Mouse (Mus musculus) v-Abl transformed pro-B cells (cell line): ENCODE results near the gene Ubp1.
"Not testable (repeated sequence)": the region's sequence is repeated elsewhere in the genome, so short reads cannot be mapped to it uniquely, and the experiment has no call there.

Experiments
- in situ Hi-C, 2 experiments: fragments of 400-800 bp; cut with MboI; formaldehyde crosslinking; loops; one replicate each; pipeline ENCODE4 v1.15.1; 2025; ENCODE audit not compliant: unreplicated experiment in 2 of 2

Ubp1 gene

GRCm38 (mm10) chr9:113930534-113931374, at the start of gene Ubp1:
Gene Ubp1 (plus strand): TSS chr9:113930934.
- in situ Hi-C loops: no loop called here

- in situ Hi-C loops: no loop called here
These were observed 35.8 kb upstream of the Ubp1 start for GRCm38 (mm10) chr9:113894903-113895302.

GRCm38 (mm10) chr9:113903136-113903535, 27.6 kb upstream of the Ubp1 start:
- in situ Hi-C loops: no loop called here

- in situ Hi-C loops: not testable (repeated sequence)
These were observed 26.4 kb upstream of the Ubp1 start for GRCm38 (mm10) chr9:113904315-113904714.

GRCm38 (mm10) chr9:113915789-113916188, 14.9 kb upstream of the Ubp1 start:
- in situ Hi-C loops: no loop called here

- in situ Hi-C loops: no loop called here
These were observed 8.1 kb upstream of the Ubp1 start for GRCm38 (mm10) chr9:113922677-113923076.

GRCm38 (mm10) chr9:113924883-113925282, 5.9 kb upstream of the Ubp1 start:
- in situ Hi-C loops: no loop called here

- in situ Hi-C loops: no loop called here
These were observed 2.1 kb upstream of the Ubp1 start for GRCm38 (mm10) chr9:113928591-113928990.

GRCm38 (mm10) chr9:113929676-113930075, 1.1 kb upstream of the Ubp1 start:
- in situ Hi-C loops: no loop called here

- in situ Hi-C loops: no loop called here
These were observed 803 bp downstream of the Ubp1 start for GRCm38 (mm10) chr9:113931375-113932099.

- in situ Hi-C loops: no loop called here
These were observed 1.4 kb downstream of the Ubp1 start for GRCm38 (mm10) chr9:113932100-113932470.

- in situ Hi-C loops: no loop called here
These were observed 1.8 kb downstream of the Ubp1 start for GRCm38 (mm10) chr9:113932501-113932900.

GRCm38 (mm10) chr9:113935638-113936037, 4.9 kb downstream of the Ubp1 start:
- in situ Hi-C loops: no loop called here

GRCm38 (mm10) chr9:113939063-113939850, 8.5 kb downstream of the Ubp1 start:
- in situ Hi-C loops: no loop called here

GRCm38 (mm10) chr9:113941103-113941805, 10.5 kb downstream of the Ubp1 start:
- in situ Hi-C loops: loop anchor here in 1 of 2 experiments (10.0 kb wide), 1 partner anchor 454 kb away; the partner anchor contains the start of gene Crtap

- in situ Hi-C loops: loop anchor here in 1 of 2 experiments (10.0 kb wide), 1 partner anchor 451 kb away; the partner anchor contains the start of gene Crtap
These were observed 12.6 kb downstream of the Ubp1 start for GRCm38 (mm10) chr9:113943372-113943771.

GRCm38 (mm10) chr9:113947216-113947615, 16.5 kb downstream of the Ubp1 start:
- in situ Hi-C loops: loop anchor here in 1 of 2 experiments (10.0 kb wide), 1 partner anchor 448 kb away; the partner anchor contains the start of gene Crtap

- in situ Hi-C loops: no loop called here
These were observed 27.0 kb downstream of the Ubp1 start for GRCm38 (mm10) chr9:113957777-113958176.

- in situ Hi-C loops: no loop called here
These were observed 33.0 kb downstream of the Ubp1 start for GRCm38 (mm10) chr9:113963718-113964117.

- in situ Hi-C loops: no loop called here
These were observed 33.7 kb downstream of the Ubp1 start for GRCm38 (mm10) chr9:113964415-113964814.
